Mouse (Mus musculus): ENCODE measurements around the gene Arhgef33. TPM values are rescaled to one million over a fixed set of nuclear protein-coding genes. Genes with fewer than 3 reads are reported as not detected.
A peak's percentile ranks its signal among the peaks of the same experiment; 100 is the strongest.
"Not testable (repeated sequence)": the region's sequence is repeated elsewhere in the genome, so short reads cannot be mapped to it uniquely, and the experiment has no call there.

Arhgef33 gene
- 1 to 10 TPM; 1.7 to 2.4 TPM for total RNA-seq (2021)
- long read RNA-seq, experiment 1, partial matches to known transcripts, result 0 of 1 reads
- long read RNA-seq, experiment 1, other reads (novel, unspliced or antisense), result 1 of 1 reads
- long read RNA-seq, experiment 2, partial matches to known transcripts, result 1 of 1 reads
- long read RNA-seq, experiment 2, other reads (novel, unspliced or antisense), result 0 of 1 reads

DNA sequence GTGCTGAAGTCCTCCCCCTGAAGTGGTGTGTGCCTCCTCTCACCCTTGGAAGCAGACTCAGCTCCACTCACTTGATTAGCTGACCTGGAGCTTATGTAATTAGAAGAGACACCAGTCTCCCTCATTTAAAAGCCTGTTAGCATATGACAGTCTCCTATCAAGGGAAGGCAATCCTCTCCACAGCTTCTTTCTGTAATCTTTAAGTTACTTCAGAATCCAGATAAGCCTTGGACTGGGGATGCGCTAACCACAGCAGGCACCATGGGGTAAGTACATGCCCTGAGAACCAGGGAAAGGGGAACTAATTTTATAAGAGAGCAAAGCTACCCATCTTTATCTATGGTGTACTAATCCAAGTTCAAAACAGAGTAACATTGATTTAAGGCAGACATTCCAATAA lies at the start of gene Arhgef33:
TSS of gene Arhgef33 (plus strand) at position 157 of the 400 bp plus-strand sequence.
- DNase-seq (ENCODE audit: low spot score in 2 of 2), result no peak

DNA sequence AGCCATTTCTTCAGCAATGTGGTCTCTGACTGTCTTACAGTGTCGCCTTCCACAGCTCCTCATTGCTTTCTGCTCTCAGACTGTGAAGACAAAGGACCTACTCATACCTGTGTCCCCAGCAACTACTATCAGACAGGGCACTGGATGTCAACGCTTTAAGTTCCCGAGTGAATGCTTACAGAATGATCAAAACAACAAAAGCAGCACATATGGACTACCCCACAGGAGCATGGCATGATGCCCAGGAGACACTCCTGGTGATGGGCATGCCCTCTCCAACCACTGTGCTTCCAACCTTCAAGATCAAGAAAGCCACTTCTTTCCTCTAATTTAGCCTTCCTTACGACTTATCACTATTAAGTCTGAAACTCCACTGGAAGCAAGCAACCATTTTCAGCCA lies 40.1 kb upstream of the Arhgef33 start:
- no peak for DNase-seq (ENCODE audit: low spot score in 2 of 2)

GRCm38 (mm10) chr17:80268151-80268550 lies 39.1 kb upstream of the Arhgef33 start:
- no peak for DNase-seq (ENCODE audit: low spot score in 2 of 2)

DNA sequence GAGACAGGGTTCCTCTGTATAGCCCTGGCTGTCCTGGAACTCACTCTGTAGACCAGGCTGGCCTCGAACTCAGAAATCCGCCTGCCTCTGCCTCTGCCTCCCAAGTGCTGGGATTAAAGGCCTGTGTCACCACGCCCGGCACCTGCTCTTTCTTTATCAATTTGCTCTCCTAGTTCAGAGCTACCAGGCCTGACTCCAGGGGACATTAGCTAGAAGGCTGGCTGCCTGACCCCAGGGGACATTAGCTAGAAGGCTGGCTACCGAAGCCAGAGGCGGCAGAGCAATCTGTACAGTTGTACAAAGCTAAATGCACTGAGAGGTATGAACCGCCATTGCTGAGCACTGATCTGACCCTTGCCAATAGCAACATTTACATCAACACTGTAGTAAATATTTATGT lies 36.6 kb upstream of the Arhgef33 start:
- not testable (repeated sequence) for DNase-seq (ENCODE audit: low spot score in 2 of 2)

- DNase-seq (ENCODE audit: low spot score in 2 of 2), result no peak
Observed at GRCm38 (mm10) chr17:80278255-80278654, 29.0 kb upstream of the Arhgef33 start.

- DNase-seq (ENCODE audit: low spot score in 2 of 2), result no peak
Observed at GRCm38 (mm10) chr17:80279340-80280070, 27.7 kb upstream of the Arhgef33 start.

DNA sequence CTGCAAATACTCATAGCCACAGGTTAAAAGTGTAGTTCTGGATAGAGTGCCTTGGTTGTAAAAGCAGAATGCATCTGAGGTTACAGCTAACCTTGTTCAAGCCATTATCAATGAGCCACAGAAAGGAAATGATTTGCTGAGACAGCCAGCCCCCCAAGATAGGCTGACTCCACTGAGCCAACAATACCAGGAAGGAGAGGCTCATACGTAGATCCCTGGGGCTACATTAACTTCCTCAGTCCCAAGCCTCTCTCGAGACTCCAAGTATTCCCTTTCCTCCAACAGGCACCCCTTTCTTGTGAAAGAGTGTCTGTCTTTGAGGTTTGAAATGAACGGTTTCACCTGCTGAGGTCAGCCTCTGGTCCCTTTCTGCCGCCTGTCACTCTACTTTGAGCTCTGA lies 22.8 kb upstream of the Arhgef33 start:
- no peak for DNase-seq (ENCODE audit: low spot score in 2 of 2)

- DNase-seq (ENCODE audit: low spot score in 2 of 2), result no peak
Observed at GRCm38 (mm10) chr17:80288012-80288411, 19.2 kb upstream of the Arhgef33 start.

DNA sequence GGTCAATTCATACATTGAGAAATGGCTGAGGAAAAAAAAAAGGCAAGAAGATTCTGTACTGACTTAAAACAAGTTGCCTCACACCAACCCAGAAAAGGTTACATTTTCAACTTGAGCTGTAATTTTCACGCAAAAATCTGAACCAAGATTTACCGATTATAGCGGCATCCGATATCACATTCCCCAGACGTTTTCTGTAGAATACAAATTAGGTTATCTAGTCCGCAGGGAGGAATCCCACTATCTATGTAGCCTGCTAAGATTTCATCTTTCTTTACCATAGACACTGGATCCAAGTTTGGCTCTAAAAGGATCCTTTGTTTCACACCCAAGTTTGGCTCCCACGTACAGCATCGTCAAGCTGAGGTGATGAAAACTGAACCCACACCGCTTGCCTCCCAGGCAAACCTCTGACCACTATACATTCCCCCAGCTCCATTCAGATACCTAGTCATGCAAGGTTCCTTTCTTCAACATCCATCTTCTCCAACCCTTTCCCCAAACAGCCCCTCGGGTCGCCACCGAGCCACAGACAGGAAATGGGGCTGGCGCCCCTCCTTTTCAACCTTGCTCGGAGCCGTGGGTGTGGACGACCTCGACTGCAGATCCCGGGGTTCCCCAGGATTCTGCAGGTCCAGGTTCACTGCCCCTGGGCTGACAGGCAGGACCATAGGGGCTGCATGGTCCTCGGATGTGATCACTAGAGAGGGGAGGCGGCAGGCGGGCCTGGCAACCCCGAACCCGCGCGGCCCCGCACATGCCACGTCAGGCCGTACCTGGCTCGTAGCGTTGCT lies 17.7 kb upstream of the Arhgef33 start:
- no peak for DNase-seq (ENCODE audit: low spot score in 2 of 2)

- DNase-seq (ENCODE audit: low spot score in 2 of 2), result peak; percentile 97
Observed at GRCm38 (mm10) chr17:80290074-80290657, 17.0 kb upstream of the Arhgef33 start, which contains the start of the genes Morn2 and Dhx57. Gene Morn2 (plus strand): TSS chr17:80290203. Gene Dhx57 (minus strand): TSS chr17:80290476.

- peak in 1 of 2 experiments; percentile 82 for DNase-seq (ENCODE audit: low spot score in 2 of 2)
Observed at GRCm38 (mm10) chr17:80291148-80291547, 16.1 kb upstream of the Arhgef33 start.

DNA sequence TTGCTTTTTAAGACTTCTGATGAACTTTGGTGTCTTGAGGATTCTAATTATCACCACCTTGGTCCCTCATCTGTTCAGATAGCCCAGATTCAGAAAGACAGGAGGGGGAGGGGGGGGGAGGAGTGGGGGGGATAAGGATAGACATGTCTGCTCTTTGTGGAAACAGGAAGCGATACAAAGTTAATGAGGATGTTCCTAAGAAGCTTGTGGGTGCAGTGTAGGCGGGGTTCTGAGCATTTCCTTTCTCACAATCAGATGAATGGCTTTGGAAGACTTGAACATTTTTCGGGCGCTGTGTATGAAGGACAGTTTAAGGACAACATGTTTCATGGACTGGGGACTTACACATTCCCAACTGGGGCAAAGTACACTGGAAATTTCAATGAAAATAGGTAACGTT lies 11.9 kb upstream of the Arhgef33 start:
- DNase-seq (ENCODE audit: low spot score in 2 of 2), result no peak

DNA sequence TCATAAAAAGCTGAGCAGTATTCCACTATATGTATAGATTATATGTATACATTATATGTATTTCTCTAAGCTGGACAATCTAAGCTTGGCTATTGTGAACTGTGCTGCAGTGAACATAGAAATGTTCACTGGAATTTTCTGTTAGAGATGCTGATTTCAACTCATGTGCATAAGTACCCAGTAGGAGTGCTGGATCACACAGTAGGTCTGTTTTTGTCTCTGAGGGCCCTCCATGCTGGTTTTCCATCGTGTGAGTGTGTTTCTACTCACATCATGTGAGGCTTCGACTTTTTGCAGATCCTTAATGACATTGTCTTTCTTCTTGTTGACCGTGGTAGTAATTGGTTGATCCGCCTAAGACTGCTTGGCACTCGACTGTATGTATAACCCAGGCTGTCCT lies 8.4 kb upstream of the Arhgef33 start:
- no peak for DNase-seq (ENCODE audit: low spot score in 2 of 2)

DNA sequence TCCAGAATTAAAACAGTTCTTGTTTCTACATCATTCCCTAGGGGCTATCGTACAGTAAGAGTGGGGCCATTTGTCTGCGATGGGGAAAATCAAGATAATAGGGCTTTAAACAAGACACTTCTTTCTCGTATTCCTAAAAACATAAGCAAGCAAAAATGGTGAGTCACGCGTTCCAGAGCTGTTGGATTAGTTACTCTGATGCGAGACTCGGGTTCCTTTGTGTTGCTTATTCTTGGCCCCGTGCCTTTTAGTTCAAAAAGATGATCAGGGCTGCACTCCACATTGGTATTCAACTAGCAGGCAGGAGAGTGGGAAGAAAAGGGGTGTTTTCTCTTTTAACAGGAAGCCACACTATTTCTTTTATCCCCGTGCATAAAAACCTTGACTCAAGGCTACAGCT lies 4.6 kb downstream of the Arhgef33 start:
- DNase-seq (ENCODE audit: low spot score in 2 of 2), result peak in 1 of 2 experiments; percentile 18

DNA sequence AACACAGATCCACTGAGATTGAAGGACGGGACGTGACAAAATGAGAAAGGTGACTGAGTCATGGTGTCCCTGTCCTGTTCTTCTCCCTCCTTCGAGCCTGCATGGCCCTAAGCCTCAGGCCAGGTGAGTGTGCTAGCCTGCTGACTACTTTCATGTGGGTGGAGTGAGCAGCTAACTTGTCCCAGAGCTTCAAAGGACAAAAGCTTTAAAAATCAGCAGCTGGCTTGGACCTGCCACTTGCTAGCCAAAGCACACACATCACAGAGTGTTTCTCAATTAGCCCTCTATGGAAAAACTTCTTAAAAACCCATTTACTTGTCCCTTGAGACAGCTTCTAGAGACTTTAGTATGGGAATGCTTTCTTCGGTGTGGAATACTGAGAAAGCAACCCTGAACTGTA lies 5.2 kb downstream of the Arhgef33 start:
- DNase-seq (ENCODE audit: low spot score in 2 of 2), result no peak

DNA sequence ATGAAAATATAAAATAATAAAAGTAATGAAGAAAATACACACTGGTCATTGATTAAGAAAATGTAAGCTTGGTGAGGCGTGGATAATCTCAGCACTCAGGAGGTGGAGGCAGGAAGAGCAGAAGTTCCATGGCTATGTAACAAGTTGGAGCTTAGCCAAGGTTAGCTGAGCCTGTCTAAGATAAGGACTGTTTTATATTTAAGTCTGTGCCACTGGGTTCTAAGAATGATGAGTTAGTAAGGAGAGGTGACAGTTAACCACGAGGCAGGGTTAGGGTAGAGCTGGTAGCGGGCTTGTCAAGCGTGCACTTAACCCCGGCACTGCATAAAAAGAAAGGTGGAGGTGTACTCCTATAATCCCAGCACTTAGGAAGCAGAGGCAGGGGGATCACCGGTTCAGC lies 15.0 kb downstream of the Arhgef33 start:
- DNase-seq (ENCODE audit: low spot score in 2 of 2), result no peak

DNA sequence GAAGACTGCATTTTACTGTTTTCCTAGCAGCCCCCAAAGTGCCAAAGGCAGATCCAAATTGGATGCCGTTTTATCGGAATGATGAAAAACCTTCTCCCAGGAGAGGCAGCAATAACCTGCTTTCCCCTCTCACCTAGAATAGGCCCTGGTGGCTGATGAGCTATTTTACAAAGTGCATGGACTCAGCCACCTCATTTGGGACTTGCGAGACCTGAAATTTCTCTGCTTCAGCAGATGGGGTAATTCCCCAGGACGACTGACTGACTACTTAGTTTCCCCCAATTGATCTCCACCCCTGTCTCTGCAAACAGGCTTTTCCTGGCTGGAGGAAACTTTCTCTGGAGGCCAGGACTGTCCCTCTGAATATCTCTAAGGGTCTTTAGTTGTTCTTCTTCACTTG lies 15.8 kb downstream of the Arhgef33 start:
- no peak for DNase-seq (ENCODE audit: low spot score in 2 of 2)

GRCm38 (mm10) chr17:80323658-80324057 lies 16.5 kb downstream of the Arhgef33 start:
- no peak for DNase-seq (ENCODE audit: low spot score in 2 of 2)

- no peak for DNase-seq (ENCODE audit: low spot score in 2 of 2)
Observed at GRCm38 (mm10) chr17:80324521-80324920, 17.3 kb downstream of the Arhgef33 start.

DNA sequence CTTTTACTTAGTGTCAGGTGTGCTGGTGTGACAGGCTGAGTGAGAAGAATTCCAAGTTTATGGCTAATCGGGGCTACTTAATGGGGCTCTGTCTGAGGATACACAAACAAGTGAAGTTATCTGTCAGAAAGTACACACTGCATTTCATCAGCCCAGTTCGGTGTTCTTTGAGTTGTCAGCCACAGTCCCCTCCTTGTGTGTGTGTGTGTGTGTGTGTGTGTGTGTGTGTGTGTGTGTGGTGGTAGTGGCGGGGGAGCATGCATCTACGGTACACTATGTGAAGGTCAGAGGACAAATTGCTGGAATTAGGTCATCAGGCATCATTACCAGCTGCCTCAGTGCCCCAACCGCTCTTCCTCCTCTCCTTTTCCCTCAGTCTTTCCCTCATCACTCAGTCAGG lies 18.2 kb downstream of the Arhgef33 start:
- DNase-seq (ENCODE audit: low spot score in 2 of 2), result no peak

DNA sequence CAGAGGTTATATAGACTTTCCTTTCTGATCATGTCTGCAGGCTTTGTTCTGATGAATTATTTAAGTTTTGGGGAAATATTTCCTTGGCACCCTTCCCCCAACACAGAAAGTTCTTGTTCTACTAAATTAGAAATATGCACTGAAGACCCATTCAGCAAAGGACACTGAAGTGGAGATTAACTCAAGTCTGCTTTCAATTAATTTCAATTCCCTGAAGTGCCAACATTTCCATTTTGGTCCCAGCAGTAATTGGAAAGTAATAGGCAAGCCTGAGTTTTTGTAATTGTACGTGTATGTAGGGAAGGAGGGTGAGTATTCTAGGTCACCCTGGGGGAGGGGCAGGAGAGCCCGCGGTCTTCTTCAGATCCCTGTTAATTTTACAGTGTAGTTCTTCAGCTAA lies 19.2 kb downstream of the Arhgef33 start:
- no peak for DNase-seq (ENCODE audit: low spot score in 2 of 2)

DNA sequence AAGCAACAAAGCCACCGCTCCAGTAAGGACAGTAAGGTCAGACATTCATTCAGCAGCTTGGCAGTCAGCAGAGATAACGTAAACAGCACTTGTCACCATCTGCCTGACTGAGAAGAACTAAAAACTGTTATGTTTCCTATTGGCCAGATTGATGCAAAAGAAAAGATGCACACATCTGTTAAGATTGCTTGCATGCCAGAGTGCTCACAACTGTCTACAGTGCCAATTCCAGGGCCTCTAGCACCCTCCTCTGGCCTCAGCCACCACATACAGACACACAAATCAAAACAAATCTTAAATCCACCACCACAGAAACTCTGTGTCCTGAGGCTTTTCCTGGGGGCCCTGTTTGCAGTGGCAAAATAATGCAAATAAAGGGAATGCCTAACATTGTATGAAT lies 25.2 kb downstream of the Arhgef33 start:
- peak; percentile 7 to 10 for DNase-seq (ENCODE audit: low spot score in 2 of 2)

Measured in layer of hippocampus, postnatal 14 days (tissue).